Mouse (Mus musculus): Measurements from ENCODE around the gene Aatk. TPM values are rescaled to one million over a fixed set of nuclear protein-coding genes. Genes with fewer than 3 reads are reported as not detected.
A peak's percentile ranks its signal among the peaks of the same experiment; 100 is the strongest.

Aatk gene
- 10 to 100 TPM in 19 of 26 experiments, 1 to 10 TPM in 7; 2.7 to 65.4 (median 28.0) TPM for total RNA-seq (2018; cell fraction: chromatin; rRNA removed)
- 10 to 100 TPM in 17 of 26 experiments, 1 to 10 TPM in 9; 4.2 to 20.5 (median 11.6) TPM for total RNA-seq (2018; cell fraction: cytosol; rRNA removed)
- total RNA-seq (2018; cell fraction: nucleus; rRNA removed) = 10 to 100 TPM in 23 of 26 experiments, 1 to 10 TPM in 3; 4.8 to 46.3 (median 24.7) TPM
- 6.5 to 10.7 TPM (median 10.4 TPM) in 3 replicates for polyA plus RNA-seq (2018)

DNA sequence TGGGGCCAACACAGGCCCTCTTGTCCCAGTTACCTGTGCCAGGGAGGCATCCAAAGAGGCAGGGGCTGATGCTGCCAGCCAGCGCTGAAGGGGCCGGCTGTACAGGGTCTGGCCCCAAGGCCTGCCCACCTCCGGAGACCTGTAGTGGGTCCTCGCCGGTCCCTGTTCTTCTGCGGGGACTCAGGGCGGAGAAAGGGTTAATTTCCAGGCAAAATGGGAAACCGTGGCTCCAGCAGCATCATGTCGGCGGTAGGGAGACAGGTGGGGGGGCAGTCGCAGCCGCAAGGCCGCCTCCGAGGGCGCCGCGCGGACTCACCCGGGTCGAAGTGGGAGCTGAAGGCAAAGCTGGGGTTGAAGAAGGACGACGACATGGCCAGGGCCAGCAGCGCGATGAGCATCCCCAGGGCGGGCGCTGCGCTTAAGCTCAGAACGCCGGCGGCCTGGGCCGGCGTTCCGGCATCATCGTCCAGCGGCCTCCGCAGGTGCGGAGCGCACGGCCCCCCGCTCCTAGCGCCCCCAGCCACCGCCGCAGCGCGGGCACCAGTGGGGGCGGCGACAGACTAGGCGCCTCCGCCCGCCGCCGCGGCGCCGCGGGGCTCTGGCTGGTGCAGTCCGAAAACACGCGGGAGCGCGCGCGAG lies at the start of gene Aatk:
Gene Aatk (minus strand): TSS at position 615 of the 639 bp plus-strand sequence.
- H3K4me3 ChIP-seq (ENCODE audit: inconsistent target) = no peak within 1 kb of the TSS
- H3K36me3 ChIP-seq (ENCODE audit: inconsistent target) = no peaks in the 10 kb centered on the region
- no peak within 1 kb of the TSS for H3K27ac ChIP-seq
- no peaks in the 10 kb centered on the region for H3K79me2 ChIP-seq (ENCODE audit: inconsistent target)
- 24% methylated on average over 31 of the region's 63 CpGs for WGBS (ENCODE audit: missing documents)

DNA sequence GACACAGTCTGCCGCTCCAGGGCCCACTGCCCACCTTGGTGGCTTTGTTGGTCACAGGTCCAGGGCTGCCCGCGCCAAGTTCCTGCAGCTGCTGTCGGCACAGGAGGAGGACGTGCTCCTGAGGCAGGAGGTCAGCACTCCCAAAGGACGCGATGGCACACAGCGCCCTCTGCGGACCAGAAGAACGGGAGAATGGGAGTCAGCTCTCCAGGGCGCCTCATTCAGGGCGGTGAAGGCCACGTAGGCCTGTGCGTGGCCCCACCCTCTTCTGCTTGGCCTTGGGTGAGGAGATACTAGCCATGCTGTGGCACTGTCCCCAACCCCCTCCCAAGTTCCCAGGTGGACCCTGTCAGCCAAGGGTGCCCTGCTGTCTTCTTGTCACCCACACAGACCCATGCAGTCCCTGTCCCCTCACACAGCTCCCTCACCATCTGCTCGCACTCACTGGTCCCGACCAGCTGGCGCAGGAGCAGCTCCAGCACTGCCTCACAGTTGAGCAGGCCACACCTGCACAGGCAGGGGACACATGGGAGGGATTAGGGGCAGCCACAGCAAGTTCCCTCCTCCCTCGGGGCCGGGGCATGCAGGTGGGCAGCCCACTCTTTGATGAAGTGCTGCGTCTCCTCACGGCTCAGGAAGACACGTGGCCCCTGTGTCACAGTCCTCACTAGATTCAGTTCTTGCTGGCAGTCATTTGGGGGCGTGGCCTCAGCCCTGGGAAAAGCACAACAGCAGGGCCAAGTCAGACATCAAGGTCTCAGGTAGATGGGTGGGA lies 46.0 kb upstream of the Aatk start:
- H3K79me2 ChIP-seq (ENCODE audit: inconsistent target) = peaks cover 14% of the 10 kb centered on the region; the same call in 1 of the 2 replicates
- no peak overlapping the region for H3K27ac ChIP-seq
- WGBS (ENCODE audit: missing documents) = 96% methylated on average over 23 of the region's 23 CpGs
- no peak overlapping the region for H3K4me3 ChIP-seq (ENCODE audit: inconsistent target)
- H3K36me3 ChIP-seq (ENCODE audit: inconsistent target) = peaks cover 47% of the 10 kb centered on the region

DNA sequence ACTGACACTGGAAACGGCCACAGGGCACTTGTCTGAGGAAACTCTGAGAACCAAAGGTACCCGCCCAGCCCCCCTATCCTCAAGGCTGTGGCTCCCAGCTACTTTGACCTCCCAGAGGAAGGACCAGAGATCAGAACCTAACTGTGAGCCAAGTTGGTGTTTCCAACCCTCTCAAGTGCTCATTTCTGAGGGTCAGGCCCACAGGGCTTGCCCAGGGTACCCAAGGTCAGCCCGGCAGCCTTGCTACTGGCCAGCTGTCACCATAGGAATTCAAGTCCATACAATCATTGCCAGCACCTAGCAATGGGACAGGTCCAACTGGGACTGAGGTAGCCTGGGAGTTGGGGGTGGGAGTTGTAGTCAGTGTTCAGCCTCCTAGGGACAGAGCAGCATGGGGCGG lies 43.7 kb upstream of the Aatk start:
- 91% methylated on average over 4 of the region's 4 CpGs for WGBS (ENCODE audit: missing documents)
- Histone ChIP-seq H3K36me3 (ENCODE audit: inconsistent target) (peaks cover 44% of the 10 kb centered on the region), H3K79me2 (ENCODE audit: inconsistent target) (no peaks in the 10 kb centered on the region), H3K27ac (no peak overlapping the region), H3K4me3 (ENCODE audit: inconsistent target) (no peak overlapping the region)

DNA sequence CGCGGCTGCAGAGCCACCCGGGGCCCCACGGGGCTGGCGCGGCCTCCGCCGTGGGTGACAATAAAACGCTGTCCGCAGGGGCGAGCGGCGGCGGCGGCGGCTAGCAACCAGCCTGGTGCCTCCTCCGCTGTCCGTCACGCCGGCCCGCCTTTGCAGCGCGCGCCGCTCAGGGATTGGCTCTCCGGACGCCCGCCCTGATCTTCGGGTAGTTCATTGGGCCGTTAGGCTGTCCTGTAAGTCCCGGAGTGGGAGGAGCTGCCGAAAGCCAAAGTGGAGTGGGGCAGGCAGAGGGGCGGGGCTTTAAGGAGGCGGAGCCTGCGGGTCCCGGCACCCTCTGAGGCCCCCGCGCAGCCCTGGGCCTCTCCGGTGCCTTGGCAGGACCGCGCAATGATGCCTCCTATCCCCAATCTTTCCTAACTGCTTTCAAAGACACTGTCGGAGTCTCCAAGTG lies 39.8 kb upstream of the Aatk start, which contains the start of gene Cep131:
Gene Cep131 (minus strand): TSS at position 126 of the 451 bp plus-strand sequence.
- H3K36me3 ChIP-seq (ENCODE audit: inconsistent target) = peaks cover 12% of the 10 kb centered on the region; the same call in 1 of the 2 replicates

DNA sequence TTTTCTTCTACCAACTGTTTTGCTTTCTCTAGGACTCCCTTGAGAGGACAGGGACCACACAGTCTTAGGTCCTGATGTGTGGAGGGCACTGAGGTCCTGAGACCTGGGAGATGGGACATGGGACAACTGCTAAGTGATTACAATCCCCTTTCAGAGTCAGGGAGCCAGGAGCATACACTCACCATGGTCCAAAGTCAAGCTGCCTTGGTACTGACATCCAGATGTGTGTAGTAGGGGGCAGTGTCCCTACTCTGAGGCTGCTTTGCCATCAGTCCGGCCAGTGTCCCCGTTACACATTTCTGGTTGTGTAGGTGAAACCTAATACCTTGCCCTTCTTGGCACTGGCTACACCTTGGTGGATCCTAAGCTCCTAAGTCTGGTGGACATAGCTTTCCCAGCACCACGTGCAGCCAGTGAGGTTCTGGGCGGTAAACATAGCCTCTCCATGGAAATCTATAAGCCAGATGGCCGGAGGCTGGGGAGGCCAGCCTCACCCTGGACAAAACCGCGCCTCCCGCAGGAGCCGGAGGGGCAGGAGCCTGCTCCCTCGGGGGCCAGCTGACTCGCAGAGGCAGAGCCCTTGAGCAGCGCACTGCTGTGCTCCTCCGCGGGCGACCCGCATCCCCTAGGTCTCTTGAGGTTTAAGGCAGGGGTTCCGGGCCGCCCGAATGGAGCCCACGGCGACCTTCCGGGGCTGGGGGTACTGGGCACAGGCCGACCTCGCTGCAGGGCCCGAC lies 39.1 kb upstream of the Aatk start:
- no peak overlapping the region for H3K27ac ChIP-seq
- H3K79me2 ChIP-seq (ENCODE audit: inconsistent target) = no peaks in the 10 kb centered on the region
- H3K4me3 ChIP-seq (ENCODE audit: inconsistent target) = peak overlapping the region; percentile 22
- under 1% methylated on average over 25 of the region's 25 CpGs for WGBS (ENCODE audit: missing documents)
- H3K36me3 ChIP-seq (ENCODE audit: inconsistent target) = peaks cover 5% of the 10 kb centered on the region; the same call in 1 of the 2 replicates

More for the DNA sequence above, 39.8 kb upstream of the Aatk start, which contains the start of gene Cep131:
- under 1% methylated on average over 42 of the region's 42 CpGs for WGBS (ENCODE audit: missing documents)
- H3K79me2 ChIP-seq (ENCODE audit: inconsistent target) = no peaks in the 10 kb centered on the region
- H3K4me3 ChIP-seq (ENCODE audit: inconsistent target) = peak within 1 kb of the TSS; percentile 22
- H3K27ac ChIP-seq = no peak within 1 kb of the TSS

DNA sequence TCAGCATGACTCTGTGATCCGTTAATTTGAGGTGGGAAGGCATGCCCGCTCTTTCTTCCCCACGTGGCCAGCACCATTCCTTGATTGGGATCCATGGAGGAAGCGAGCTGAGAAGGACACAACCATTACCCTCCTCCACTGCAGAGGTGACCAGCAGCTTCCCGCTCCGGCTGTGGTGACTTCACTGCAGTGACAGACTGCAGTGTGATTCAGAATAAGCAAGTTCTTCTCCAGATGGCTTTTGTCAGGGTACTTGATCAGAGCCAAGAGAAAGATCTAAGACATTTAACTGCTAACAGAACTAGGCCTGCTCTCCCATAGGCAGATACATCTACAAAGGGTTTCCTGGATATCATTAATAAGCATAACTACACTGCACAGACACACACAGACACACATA lies 33.3 kb upstream of the Aatk start:
- 100% methylated on average over 6 of the region's 6 CpGs for WGBS (ENCODE audit: missing documents)
- Histone ChIP-seq H3K27ac (no peak overlapping the region), H3K4me3 (ENCODE audit: inconsistent target) (no peak overlapping the region), H3K36me3 (ENCODE audit: inconsistent target) (no peaks in the 10 kb centered on the region), H3K79me2 (ENCODE audit: inconsistent target) (no peaks in the 10 kb centered on the region)

DNA sequence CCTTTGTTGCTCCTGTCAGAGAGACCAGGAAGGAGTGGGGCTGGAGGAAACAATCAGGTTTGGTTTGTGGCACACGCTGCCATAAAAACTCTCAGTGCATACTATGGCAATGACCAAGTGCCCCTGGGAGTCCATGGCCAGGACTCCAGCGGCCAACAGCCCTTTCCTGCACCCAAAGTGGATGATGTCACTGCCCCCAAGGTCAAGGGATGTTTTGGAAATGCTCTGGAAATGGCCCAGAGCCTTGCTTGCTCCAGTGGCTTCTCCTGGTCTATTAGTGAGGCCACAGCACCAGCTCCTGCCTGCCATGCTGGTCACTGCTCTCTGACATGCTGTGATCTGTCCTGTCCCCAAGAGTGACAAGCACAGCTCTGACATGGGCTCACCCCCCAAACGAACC lies 29.2 kb upstream of the Aatk start:
- WGBS (ENCODE audit: missing documents) = 88% methylated on average over 3 of the region's 3 CpGs
- Histone ChIP-seq H3K79me2 (ENCODE audit: inconsistent target) (no peaks in the 10 kb centered on the region), H3K36me3 (ENCODE audit: inconsistent target) (no peaks in the 10 kb centered on the region)

DNA sequence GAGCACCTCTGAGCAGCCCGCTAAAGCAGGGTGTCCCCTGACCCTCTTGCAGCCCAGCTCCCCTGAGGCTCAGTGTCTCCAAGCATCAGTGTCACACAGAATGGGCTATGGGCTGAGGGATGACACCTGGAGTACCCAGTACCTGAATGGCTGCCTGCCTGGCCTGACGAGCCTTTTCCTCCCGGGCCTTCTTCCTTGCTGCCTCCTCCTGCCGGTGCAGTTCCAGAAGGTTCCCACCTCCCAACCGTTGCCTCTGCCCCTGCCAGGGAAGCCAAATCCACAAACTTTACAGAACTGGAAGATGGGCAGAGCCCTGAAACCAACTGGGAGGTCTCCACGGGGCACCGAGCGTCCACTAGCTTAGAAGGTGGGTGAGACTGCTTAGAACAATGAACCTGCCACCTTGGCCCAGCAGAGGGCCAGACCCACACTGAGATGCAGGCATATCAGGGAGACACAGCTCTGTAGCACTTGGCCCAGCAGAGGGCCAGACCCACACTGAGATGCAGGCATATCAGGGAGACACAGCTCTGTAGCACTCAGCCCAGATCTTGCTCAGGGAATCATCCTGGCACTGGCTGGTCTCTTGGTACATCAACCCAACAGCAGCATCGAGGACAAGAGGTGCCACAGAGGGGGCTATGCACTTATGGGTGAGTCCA lies 26.1 kb upstream of the Aatk start:
- no peaks in the 10 kb centered on the region for H3K36me3 ChIP-seq (ENCODE audit: inconsistent target)
- whole genome bisulfite sequencing (ENCODE audit: missing documents) = 94% methylated on average over 9 of the region's 9 CpGs

More for the DNA sequence above, 29.2 kb upstream of the Aatk start:
- Histone ChIP-seq H3K4me3 (ENCODE audit: inconsistent target) (no peak overlapping the region), H3K27ac (no peak overlapping the region)

DNA sequence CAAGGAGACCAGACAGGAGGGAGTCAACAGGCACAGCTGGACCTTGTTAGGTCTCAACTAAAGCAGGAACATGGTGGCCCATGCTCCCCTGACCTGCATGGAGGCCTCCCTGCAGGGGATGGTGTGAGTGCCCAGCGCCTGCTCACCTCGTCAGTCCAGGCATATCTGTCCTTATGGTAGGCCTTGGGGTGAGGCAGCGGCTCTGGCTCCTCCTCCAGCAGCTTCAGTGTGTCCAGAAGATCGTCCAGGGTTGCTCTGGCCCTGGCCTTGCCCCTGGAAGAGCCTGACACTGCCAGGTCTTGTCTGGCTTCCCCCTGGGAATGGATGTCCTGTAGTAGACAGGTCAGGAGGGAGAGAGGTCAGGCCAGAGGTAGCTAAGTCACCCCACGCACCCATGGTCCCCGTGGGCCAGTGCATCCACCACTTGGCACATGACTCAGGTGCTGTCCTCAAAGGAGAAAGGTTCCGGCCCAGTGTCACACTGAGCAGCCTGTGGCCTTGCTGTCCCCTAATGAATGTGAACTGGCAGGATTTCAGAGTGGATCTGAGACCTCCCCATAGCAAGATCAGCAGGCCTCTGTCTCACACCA lies 24.9 kb upstream of the Aatk start:
- WGBS (ENCODE audit: missing documents) = 93% methylated on average over 7 of the region's 7 CpGs
- Histone ChIP-seq H3K4me3 (ENCODE audit: inconsistent target) (no peak overlapping the region), H3K27ac (no peak overlapping the region), H3K36me3 (ENCODE audit: inconsistent target) (no peaks in the 10 kb centered on the region), H3K79me2 (ENCODE audit: inconsistent target) (no peaks in the 10 kb centered on the region)

More for the DNA sequence above, 26.1 kb upstream of the Aatk start:
- no peak overlapping the region for H3K27ac ChIP-seq
- H3K79me2 ChIP-seq (ENCODE audit: inconsistent target) = no peaks in the 10 kb centered on the region
- no peak overlapping the region for H3K4me3 ChIP-seq (ENCODE audit: inconsistent target)

DNA sequence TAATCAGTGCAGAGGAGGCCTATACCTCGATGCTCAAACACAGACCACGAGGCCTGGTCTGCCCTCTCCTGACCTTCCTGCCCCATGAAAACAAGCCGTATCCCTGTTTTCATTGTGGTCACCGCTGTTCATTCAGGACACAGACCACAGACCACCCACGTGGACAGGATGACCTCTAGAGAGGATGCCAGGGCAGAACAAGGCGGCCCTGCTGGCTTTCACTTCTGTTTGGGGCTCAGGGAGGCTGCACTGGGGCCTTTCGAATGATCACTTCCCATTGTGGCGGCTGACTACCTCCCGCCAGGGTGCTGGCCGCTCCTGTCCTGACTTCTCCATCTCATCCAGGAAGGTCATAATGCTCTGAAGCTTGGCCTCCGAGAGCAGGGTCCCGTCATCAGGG lies 24.1 kb upstream of the Aatk start:
- Histone ChIP-seq H3K27ac (no peak overlapping the region), H3K4me3 (ENCODE audit: inconsistent target) (no peak overlapping the region), H3K79me2 (ENCODE audit: inconsistent target) (no peaks in the 10 kb centered on the region), H3K36me3 (ENCODE audit: inconsistent target) (no peaks in the 10 kb centered on the region)
- 19% methylated on average over 12 of the region's 12 CpGs for WGBS (ENCODE audit: missing documents)

DNA sequence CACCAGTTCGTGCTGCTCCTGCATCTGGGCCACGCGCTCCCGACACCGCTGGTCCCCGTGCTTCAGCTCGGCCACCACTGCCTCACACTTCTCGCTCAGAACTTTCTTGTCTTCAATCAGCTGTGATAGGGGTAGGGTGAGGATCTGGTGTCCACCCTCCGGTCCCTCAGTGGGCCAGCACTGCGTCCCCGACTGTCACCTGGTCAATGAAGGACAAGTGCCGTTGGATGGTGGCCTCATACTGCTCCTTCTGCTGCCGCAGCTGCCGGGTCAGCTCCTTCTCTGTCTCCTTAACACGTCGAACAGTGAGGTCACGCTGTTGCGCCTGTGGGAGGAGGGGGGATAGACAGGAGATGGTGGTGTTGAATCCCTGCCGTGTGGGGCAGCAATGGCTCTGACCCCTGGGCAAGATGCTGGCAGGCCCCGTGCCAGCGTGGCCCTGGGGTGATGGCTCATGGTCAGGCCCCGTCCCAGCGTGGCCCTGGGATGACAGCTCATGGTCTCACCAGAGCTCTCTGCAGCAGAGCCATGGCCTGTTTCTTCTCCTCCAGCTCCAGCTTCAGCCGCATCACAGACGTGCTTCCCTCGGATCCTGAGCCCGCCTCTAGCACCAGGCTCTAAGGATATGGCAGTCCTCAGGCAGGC lies 23.4 kb upstream of the Aatk start:
- Histone ChIP-seq H3K36me3 (ENCODE audit: inconsistent target) (no peaks in the 10 kb centered on the region), H3K4me3 (ENCODE audit: inconsistent target) (no peak overlapping the region), H3K79me2 (ENCODE audit: inconsistent target) (no peaks in the 10 kb centered on the region), H3K27ac (no peak overlapping the region)
- 97% methylated on average over 23 of the region's 27 CpGs for WGBS (ENCODE audit: missing documents)

DNA sequence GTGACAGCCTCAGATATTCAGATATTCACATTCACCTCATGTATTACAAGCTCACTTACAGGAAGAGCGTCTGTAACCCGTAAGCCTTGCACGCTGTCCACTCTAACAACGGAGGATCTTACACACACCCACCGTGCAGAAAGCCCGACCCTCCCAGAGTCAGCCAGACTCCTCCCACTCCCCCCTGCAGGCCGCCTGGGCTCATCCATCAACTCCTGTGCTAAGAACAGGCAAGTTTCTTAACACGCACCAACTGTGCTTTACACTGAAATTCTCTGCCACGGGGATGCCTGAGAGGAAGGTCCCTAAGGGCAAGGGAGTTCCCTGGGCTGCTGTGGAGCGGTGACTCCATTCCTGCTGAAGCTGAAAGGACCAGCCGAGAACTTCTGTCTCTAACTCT lies 22.3 kb upstream of the Aatk start:
- WGBS (ENCODE audit: missing documents) = 96% methylated on average over 10 of the region's 11 CpGs
- Histone ChIP-seq H3K4me3 (ENCODE audit: inconsistent target) (no peak overlapping the region), H3K36me3 (ENCODE audit: inconsistent target) (no peaks in the 10 kb centered on the region), H3K79me2 (ENCODE audit: inconsistent target) (no peaks in the 10 kb centered on the region), H3K27ac (no peak overlapping the region)

DNA sequence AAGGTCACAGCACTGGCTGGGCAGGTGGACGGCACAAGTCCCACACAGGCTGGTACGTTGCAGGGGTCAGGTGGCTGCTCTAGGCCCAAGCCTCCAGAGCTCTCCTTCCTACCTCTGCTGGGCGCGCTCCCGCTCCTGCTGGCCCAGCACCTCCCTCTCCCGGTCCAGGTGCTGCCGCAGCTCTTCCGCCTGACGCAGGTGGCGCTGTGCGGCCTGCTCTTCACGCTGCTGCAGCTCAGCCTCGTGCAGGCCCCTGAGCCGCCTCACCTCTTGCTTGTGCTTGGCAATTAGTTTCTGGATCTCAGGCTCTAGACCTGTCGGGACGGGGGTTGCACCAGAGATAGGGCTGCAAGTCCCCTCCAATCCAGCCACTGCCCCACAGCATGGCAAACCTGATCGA lies 20.9 kb upstream of the Aatk start:
- H3K36me3 ChIP-seq (ENCODE audit: inconsistent target) = no peaks in the 10 kb centered on the region
- H3K79me2 ChIP-seq (ENCODE audit: inconsistent target) = no peaks in the 10 kb centered on the region
- no peak overlapping the region for H3K4me3 ChIP-seq (ENCODE audit: inconsistent target)
- no peak overlapping the region for H3K27ac ChIP-seq
- WGBS (ENCODE audit: missing documents) = 97% methylated on average over 17 of the region's 17 CpGs
